Mouse (Mus musculus) ES-E14 (cell line): ENCODE results near the gene Nedd8. TPM values are rescaled to one million over a fixed set of nuclear protein-coding genes. Genes with fewer than 3 reads are reported as not detected.

Experiments used
- DNase-seq: peaks from one replicate; pipeline ENCODE4 v3.0.0-alpha.2; 2013; ENCODE audit warnings: low read depth, low spot score
- H3K27ac ChIP-seq: 2 replicates; pipeline ENCODE4 v1.5.1; 2012; ENCODE audit warnings: low read depth, mild to moderate bottlenecking, low read length, moderate library complexity, mixed read lengths; ENCODE audit not compliant: poor library complexity, insufficient read depth, severe bottlenecking
- H3K36me3 ChIP-seq: 2 replicates; pipeline ENCODE4 v1.6.1; 2012; ENCODE audit warnings: mild to moderate bottlenecking, low read length, moderate library complexity, mixed read lengths; ENCODE audit not compliant: control insufficient read depth, poor library complexity, insufficient read depth, severe bottlenecking
- H3K4me1 ChIP-seq, 2 experiments: fragments of 150-350 bp in 1 of 2; sonication (generic) in 1 of 2; 2 replicates each; pipeline ENCODE4 v1.6.1; 2012; ENCODE audit warnings: low read length in 2 of 2, mild to moderate bottlenecking in 1 of 2, mixed read lengths in 1 of 2; ENCODE audit not compliant: control insufficient read depth in 2 of 2, insufficient read depth in 2 of 2, poor library complexity in 1 of 2
- H3K4me3 ChIP-seq, 2 experiments: fragments of 150-350 bp in 1 of 2; sonication (generic) in 1 of 2; 2 replicates each; pipeline ENCODE4 v1.5.1; 2012; ENCODE audit warnings: low read length in 2 of 2, low read depth in 1 of 2, mild to moderate bottlenecking in 1 of 2, mixed read lengths in 1 of 2; ENCODE audit not compliant: insufficient read depth in 1 of 2, poor library complexity in 1 of 2, severe bottlenecking in 1 of 2
- H3K9ac ChIP-seq: 2 replicates; pipeline ENCODE4 v1.6.1; 2012; ENCODE audit warnings: low read depth, mild to moderate bottlenecking, low read length, mixed read lengths; ENCODE audit not compliant: poor library complexity, insufficient read depth, severe bottlenecking
- H3K9me3 ChIP-seq: fragments of 150-350 bp; sonication (generic); 2 replicates; pipeline ENCODE4 v1.6.1; 2012; ENCODE audit warnings: low read depth, mild to moderate bottlenecking, low read length; ENCODE audit not compliant: control insufficient read depth, insufficient read depth
- CHD2 ChIP-seq: IDR thresholded peaks from 2 replicates; pipeline ENCODE4 v1.6.1; 2014; ENCODE audit warnings: mild to moderate bottlenecking, low read depth, low read length, inconsistent platforms
- HCFC1 ChIP-seq: IDR thresholded peaks from 2 replicates; pipeline ENCODE4 v1.6.1; 2012; ENCODE audit warnings: low read length, inconsistent platforms, borderline replicate concordance; ENCODE audit not compliant: insufficient read depth
- MAFK ChIP-seq: IDR thresholded peaks from 2 replicates; pipeline ENCODE4 v1.6.1; 2014; ENCODE audit warnings: mild to moderate bottlenecking, low read depth, low read length, inconsistent platforms; ENCODE audit not compliant: insufficient read depth
- ZC3H11A ChIP-seq: IDR thresholded peaks from 2 replicates; pipeline ENCODE4 v1.6.1; 2012; ENCODE audit warnings: low read depth, mild to moderate bottlenecking, inconsistent platforms, low read length, borderline replicate concordance
- ZNF384 ChIP-seq: IDR thresholded peaks from 2 replicates; pipeline ENCODE4 v1.6.1; 2012; ENCODE audit warnings: low read depth, low read length, inconsistent platforms
- in situ Hi-C, 2 experiments: fragments of 600-800 bp; cut with MboI; formaldehyde crosslinking; loops; one replicate each; pipeline ENCODE4 v1.15.1; 2025; ENCODE audit warnings: low sequenced_read_pairs in 2 of 2, inconsistent platforms in 1 of 2; ENCODE audit not compliant: unreplicated experiment in 2 of 2
- total RNA-seq: library from RNA; depleted of rRNA; stranded (reverse); fragments of 300-350 nt; gene quantifications from 2 replicates; pipeline ENCODE4 v1.2.3, GENCODE M21; 2012

Nedd8 gene
- total RNA-seq, 1 experiment, result 187 TPM

DNA sequence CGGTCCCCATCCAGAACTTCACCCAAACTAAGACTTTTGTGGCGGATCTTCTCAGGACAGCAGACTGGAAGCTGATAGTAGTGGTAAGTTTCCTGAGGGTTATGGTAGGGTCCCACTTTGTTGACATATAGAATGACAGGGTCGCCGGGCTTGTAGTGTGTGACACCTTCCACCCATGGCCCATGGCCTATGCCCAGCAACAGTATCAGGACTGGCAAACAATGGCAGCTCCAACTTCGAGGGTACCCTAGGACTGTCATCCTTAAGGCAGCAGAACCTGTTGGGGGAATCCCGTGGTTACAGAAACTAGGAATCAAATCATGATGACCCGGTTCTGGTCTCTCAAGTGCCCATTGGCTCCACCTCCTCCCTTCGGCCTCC is 29.3 kb downstream of the Nedd8 start:
- Histone ChIP-seq H3K4me1 (peaks cover 3 to 6% of the 10 kb centered on the region in 2 experiments; a peak in 1 of 4 replicates), H3K9ac (peak overlapping the region; percentile 84), H3K4me3 (peak overlapping the region; percentile 92 to 95), H3K36me3 (peaks cover 19% of the 10 kb centered on the region), H3K27ac (no peak overlapping the region), H3K9me3 (no peaks in the 10 kb centered on the region)
- no peak for DNase-seq
- in situ Hi-C loops, result no loop called here
- TF ChIP-seq ZC3H11A, result no peak
- no peak; the same call in 1 of the 2 replicates for TF ChIP-seq HCFC1
- TF ChIP-seq ZNF384, result no peak
- TF ChIP-seq CHD2, result no peak
- TF ChIP-seq MAFK, result no peak

DNA sequence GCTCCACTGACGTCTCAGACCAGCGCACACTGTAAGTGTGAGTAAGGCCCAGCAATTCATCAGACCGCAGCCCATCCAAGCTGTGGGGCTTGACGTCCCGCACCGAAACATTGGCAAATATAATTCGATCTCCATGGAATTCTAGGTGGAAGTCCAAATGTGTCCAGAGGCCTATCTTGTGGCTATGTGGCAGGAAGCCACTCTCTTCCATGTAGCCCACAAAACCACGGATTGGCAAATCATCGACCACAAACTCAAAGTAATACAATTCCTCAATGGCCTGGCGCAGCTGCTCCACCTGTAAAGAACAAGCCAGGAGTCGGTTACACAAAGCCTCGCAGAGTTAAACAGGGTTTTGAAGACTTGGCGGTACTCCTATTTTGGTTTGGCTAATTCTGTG is 30.6 kb downstream of the Nedd8 start:
- Histone ChIP-seq H3K27ac (no peak overlapping the region), H3K36me3 (peaks cover 19% of the 10 kb centered on the region), H3K9me3 (no peaks in the 10 kb centered on the region), H3K4me1 (peaks cover 3 to 4% of the 10 kb centered on the region in 2 experiments; a peak in 1 of 4 replicates), H3K9ac (no peak overlapping the region), H3K4me3 (no peak overlapping the region)
- no peak for DNase-seq
- in situ Hi-C loops, result no loop called here
- no peak for TF ChIP-seq MAFK
- no peak for TF ChIP-seq ZC3H11A
- TF ChIP-seq CHD2, result no peak
- TF ChIP-seq HCFC1, result no peak

GRCm38 (mm10) chr14:55640816-55641215 is 31.1 kb downstream of the Nedd8 start:
- TF ChIP-seq CHD2, result no peak
- no peak for TF ChIP-seq ZC3H11A
- no peak for TF ChIP-seq ZNF384
- no peak for TF ChIP-seq HCFC1
- no peak for TF ChIP-seq MAFK
- H3K9ac ChIP-seq, result no peak overlapping the region
- in situ Hi-C loops, result no loop called here

GRCm38 (mm10) chr14:55637795-55638194 is 34.1 kb downstream of the Nedd8 start, which contains the start of gene Gm49378:
TSS of gene Gm49378 (minus strand) at chr14:55637895.
- H3K9me3 ChIP-seq, result no peaks in the 10 kb centered on the region
- H3K4me3 ChIP-seq, result no peak within 1 kb of the TSS
- no peak for DNase-seq
- peaks cover 35% of the 10 kb centered on the region for H3K36me3 ChIP-seq
- no peak within 1 kb of the TSS for H3K27ac ChIP-seq
- TF ChIP-seq ZC3H11A, result no peak
- TF ChIP-seq ZNF384, result no peak
- no peak for TF ChIP-seq CHD2
- no peak for TF ChIP-seq HCFC1
- TF ChIP-seq MAFK, result no peak
- in situ Hi-C loops, result no loop called here
- H3K4me1 ChIP-seq, result peaks cover 2 to 6% of the 10 kb centered on the region in 2 experiments; a peak in 1 of 4 replicates
- no peak within 1 kb of the TSS for H3K9ac ChIP-seq

More at GRCm38 (mm10) chr14:55640816-55641215, 31.1 kb downstream of the Nedd8 start:
- no peak for DNase-seq
- Histone ChIP-seq H3K27ac (no peak overlapping the region), H3K4me1 (peaks cover 3 to 5% of the 10 kb centered on the region in 2 experiments; a peak in 1 of 4 replicates), H3K36me3 (peaks cover 19% of the 10 kb centered on the region), H3K9me3 (no peaks in the 10 kb centered on the region), H3K4me3 (no peak overlapping the region)

DNA sequence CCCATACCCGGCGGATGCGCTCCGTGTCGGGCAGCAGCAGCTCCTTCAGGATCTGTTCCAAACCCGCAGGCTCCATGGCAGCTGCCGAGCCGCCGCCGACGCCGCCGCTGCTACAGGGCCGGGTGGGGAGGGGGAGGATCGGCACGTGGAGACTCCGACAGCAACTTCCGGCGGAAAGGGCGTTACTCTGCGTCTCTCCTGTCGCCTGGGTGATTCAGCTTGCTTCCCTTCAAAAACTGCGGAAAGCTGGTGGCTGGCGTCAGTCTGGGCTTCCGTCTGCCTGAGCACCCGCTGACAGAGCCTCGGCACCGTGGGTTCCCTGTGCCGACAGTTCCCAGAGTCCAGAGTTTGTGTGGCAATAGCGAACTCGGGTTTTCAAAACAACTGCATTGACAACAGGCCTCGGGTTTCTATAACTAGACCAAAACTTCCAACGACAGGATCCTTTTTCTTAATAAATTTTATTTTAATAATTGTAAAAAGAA is 36.4 kb downstream of the Nedd8 start, which contains the start of gene Ipo4:
TSS of gene Ipo4 (minus strand) at position 435 of the 485 bp plus-strand sequence.
- Histone ChIP-seq H3K4me1 (peaks cover 2 to 6% of the 10 kb centered on the region in 2 experiments; a peak in 1 of 4 replicates), H3K27ac (no peak within 1 kb of the TSS)

More for the DNA sequence above, 36.4 kb downstream of the Nedd8 start, which contains the start of gene Ipo4:
- TF ChIP-seq CHD2 (no peak), HCFC1 (peak; percentile 66; the same call in 1 of the 2 replicates)
- peak; percentile 81 for DNase-seq
- peaks cover 49% of the 10 kb centered on the region for H3K36me3 ChIP-seq
- H3K4me3 ChIP-seq, result peak within 1 kb of the TSS; percentile 77 to 81
- in situ Hi-C loops, result no loop called here
- peak within 1 kb of the TSS; percentile 83 for H3K9ac ChIP-seq
- no peaks in the 10 kb centered on the region for H3K9me3 ChIP-seq
